Mouse (Mus musculus) heart, embryonic 15.5 days (tissue): ENCODE data around the gene Ptk6. TPM values are rescaled to one million over a fixed set of nuclear protein-coding genes. Genes with fewer than 3 reads are reported as not detected.

ENCODE experiments used
- ATAC-seq: fragments of 200-750 bp; cut with Nextera tagmentation; replicated peaks from 2 replicates; pipeline ENCODE4 v1.8.0; 2017; ENCODE audit warnings: low read depth, moderate TSS enrichment; ENCODE audit not compliant: insufficient number of reproducible peaks, insufficient read depth, low FRiP score
- H3K27ac ChIP-seq: fragments of 300-500 bp; sonication (generic); 2 replicates; pipeline ENCODE4 v1.5.1; 2015; ENCODE audit warnings: mild to moderate bottlenecking, inconsistent platforms
- H3K27me3 ChIP-seq: fragments of 300-500 bp; sonication (generic); 2 replicates; pipeline ENCODE4 v1.6.1; 2015; ENCODE audit warnings: inconsistent platforms
- H3K36me3 ChIP-seq: fragments of 300-500 bp; sonication (generic); 2 replicates; pipeline ENCODE4 v1.6.1; 2015; ENCODE audit warnings: mild to moderate bottlenecking, inconsistent platforms
- H3K4me1 ChIP-seq: fragments of 300-500 bp; sonication (generic); replicated peaks from 2 replicates; pipeline ENCODE4 v1.6.1; 2015; ENCODE audit warnings: inconsistent platforms
- H3K4me2 ChIP-seq: fragments of 300-500 bp; sonication (generic); 2 replicates; pipeline ENCODE4 v1.6.1; 2015; ENCODE audit warnings: inconsistent platforms, mild to moderate bottlenecking, moderate library complexity
- H3K4me3 ChIP-seq: fragments of 300-500 bp; sonication (generic); 2 replicates; pipeline ENCODE4 v1.5.1; 2015; ENCODE audit warnings: mild to moderate bottlenecking, inconsistent platforms
- H3K9ac ChIP-seq: fragments of 300-500 bp; sonication (generic); 2 replicates; pipeline ENCODE4 v1.6.1; 2015; ENCODE audit warnings: mild to moderate bottlenecking, inconsistent platforms
- H3K9me3 ChIP-seq: fragments of 300-500 bp; sonication (generic); replicated peaks from 2 replicates; pipeline ENCODE4 v1.6.1; 2016; ENCODE audit warnings: inconsistent platforms
- WGBS: fragments of 180-500 bp; shearing (Covaris S2); methylation state at CpG from one replicate; pipeline ENCODE4 v1.1.7; 2015; ENCODE audit warnings: mixed read lengths; 5-methylcytosine and 5-hydroxymethylcytosine counted together
- polyA plus RNA-seq: library from polyadenylated mRNA; unstranded; fragments of >200 nt; fragmentation: Nextera tagmentation; extraction: Ambion mirVana; gene quantifications from 2 replicates; pipeline ENCODE4 v1.2.1, GENCODE M21; 2015

Ptk6 gene
- polyA plus RNA-seq, 1 experiment from 2014 or later: 0.05 TPM

GRCm38 (mm10) chr2:181159771-181160170, 42.8 kb downstream of the Ptk6 start:
- peak overlapping the region; percentile 85 for H3K27ac ChIP-seq
- H3K36me3 ChIP-seq: no peaks in the 10 kb centered on the region
- peaks cover 24% of the 10 kb centered on the region for H3K27me3 ChIP-seq
- ATAC-seq: peak; percentile 68
- 0 out of 2 replicates have a peak overlapping the region, but pooled peaks have one; percentile 22 for H3K9ac ChIP-seq
- H3K4me2 ChIP-seq: peak overlapping the region; percentile 50
- no peaks in the 10 kb centered on the region for H3K9me3 ChIP-seq
- H3K4me3 ChIP-seq: no peak overlapping the region
- 2% methylated on average over 2 of the region's 2 CpGs for WGBS
- peaks cover 42% of the 10 kb centered on the region for H3K4me1 ChIP-seq

GRCm38 (mm10) chr2:181159091-181159514, 43.5 kb downstream of the Ptk6 start:
- H3K9me3 ChIP-seq: no peaks in the 10 kb centered on the region
- H3K27me3 ChIP-seq: peaks cover 25% of the 10 kb centered on the region
- peak overlapping the region; percentile 37; the same call in 1 of the 2 replicates for H3K9ac ChIP-seq
- no peaks in the 10 kb centered on the region for H3K36me3 ChIP-seq
- H3K27ac ChIP-seq: peak overlapping the region; percentile 85
- peaks cover 49% of the 10 kb centered on the region for H3K4me1 ChIP-seq
- peak; percentile 59; the same call in 1 of the 2 replicates for ATAC-seq
- H3K4me2 ChIP-seq: peak overlapping the region; percentile 50
- H3K4me3 ChIP-seq: 0 out of 2 replicates have a peak overlapping the region, but pooled peaks have one; percentile 7
- 33% methylated on average over 7 of the region's 7 CpGs for WGBS

- Histone ChIP-seq H3K27me3 (peaks cover 25% of the 10 kb centered on the region), H3K4me1 (peaks cover 54% of the 10 kb centered on the region), H3K27ac (peak overlapping the region; percentile 85), H3K4me3 (no peak overlapping the region), H3K9me3 (no peaks in the 10 kb centered on the region), H3K36me3 (peaks cover under 1% of the 10 kb centered on the region; the same call in 1 of the 2 replicates), H3K9ac (no peak overlapping the region), H3K4me2 (peak overlapping the region; percentile 50)
- 86% methylated on average over 2 of the region's 2 CpGs for WGBS
- ATAC-seq: no peak
These were observed 44.1 kb downstream of the Ptk6 start for GRCm38 (mm10) chr2:181158471-181158870.

- Histone ChIP-seq H3K9ac (no peak overlapping the region), H3K36me3 (peaks cover 7% of the 10 kb centered on the region; the same call in 1 of the 2 replicates), H3K27ac (peak overlapping the region; percentile 85), H3K9me3 (no peaks in the 10 kb centered on the region), H3K4me2 (no peak overlapping the region), H3K4me1 (peaks cover 59% of the 10 kb centered on the region), H3K27me3 (peaks cover 26% of the 10 kb centered on the region), H3K4me3 (no peak overlapping the region)
- 58% methylated on average over 6 of the region's 6 CpGs for WGBS
- ATAC-seq: no peak
These were observed 44.8 kb downstream of the Ptk6 start for GRCm38 (mm10) chr2:181157716-181158302.

- WGBS: 72% methylated on average over 4 of the region's 4 CpGs
- Histone ChIP-seq H3K27me3 (peaks cover 31% of the 10 kb centered on the region), H3K4me2 (peak overlapping the region; percentile 62), H3K27ac (peak overlapping the region; percentile 85), H3K9ac (peak overlapping the region; percentile 70), H3K36me3 (peaks cover 12% of the 10 kb centered on the region; the same call in 1 of the 2 replicates), H3K4me1 (peaks cover 59% of the 10 kb centered on the region), H3K9me3 (no peaks in the 10 kb centered on the region), H3K4me3 (peak overlapping the region; percentile 61)
- no peak for ATAC-seq
These were observed 45.4 kb downstream of the Ptk6 start for GRCm38 (mm10) chr2:181157180-181157579.

GRCm38 (mm10) chr2:181156248-181157121, 46.1 kb downstream of the Ptk6 start, which contains the start of gene Eef1a2:
TSS of gene Eef1a2 (minus strand) at chr2:181157014.
- 2% methylated on average over 55 of the region's 55 CpGs for WGBS
- H3K4me3 ChIP-seq: peak within 1 kb of the TSS; percentile 61
- peaks cover 12% of the 10 kb centered on the region; the same call in 1 of the 2 replicates for H3K36me3 ChIP-seq
- H3K27me3 ChIP-seq: peaks cover 34% of the 10 kb centered on the region
- no peaks in the 10 kb centered on the region for H3K9me3 ChIP-seq
- H3K4me2 ChIP-seq: peak within 1 kb of the TSS; percentile 62
- 0 out of 2 replicates have a peak, but pooled peaks have one; percentile 31 for ATAC-seq
- peak within 1 kb of the TSS; percentile 70 for H3K9ac ChIP-seq
- peak within 1 kb of the TSS; percentile 85 for H3K27ac ChIP-seq
- H3K4me1 ChIP-seq: peaks cover 59% of the 10 kb centered on the region

- H3K9ac ChIP-seq: peak overlapping the region; percentile 70
- peaks cover 34% of the 10 kb centered on the region for H3K27me3 ChIP-seq
- peak overlapping the region; percentile 62 for H3K4me2 ChIP-seq
- H3K4me3 ChIP-seq: peak overlapping the region; percentile 61
- ATAC-seq: no peak
- peak overlapping the region; percentile 85 for H3K27ac ChIP-seq
- H3K9me3 ChIP-seq: no peaks in the 10 kb centered on the region
- 48% methylated on average over 4 of the region's 4 CpGs for WGBS
- peaks cover 16% of the 10 kb centered on the region; the same call in 1 of the 2 replicates for H3K36me3 ChIP-seq
- peaks cover 59% of the 10 kb centered on the region for H3K4me1 ChIP-seq
These were observed 46.8 kb downstream of the Ptk6 start for GRCm38 (mm10) chr2:181155801-181156200.

GRCm38 (mm10) chr2:181154831-181155415, 47.7 kb downstream of the Ptk6 start:
- Histone ChIP-seq H3K4me1 (peaks cover 56% of the 10 kb centered on the region), H3K36me3 (peaks cover 24% of the 10 kb centered on the region; the same call in 1 of the 2 replicates), H3K27ac (peak overlapping the region; percentile 85), H3K4me2 (peak overlapping the region; percentile 62), H3K27me3 (peaks cover 34% of the 10 kb centered on the region), H3K9ac (peak overlapping the region; percentile 70), H3K4me3 (peak overlapping the region; percentile 61), H3K9me3 (no peaks in the 10 kb centered on the region)
- ATAC-seq: peak; percentile 41
- 58% methylated on average over 8 of the region's 8 CpGs for WGBS

GRCm38 (mm10) chr2:181154361-181154760, 48.2 kb downstream of the Ptk6 start:
- Histone ChIP-seq H3K4me2 (peak overlapping the region; percentile 62), H3K27me3 (peaks cover 40% of the 10 kb centered on the region), H3K36me3 (peaks cover 28% of the 10 kb centered on the region; the same call in 1 of the 2 replicates), H3K9me3 (no peaks in the 10 kb centered on the region), H3K4me3 (peak overlapping the region; percentile 61), H3K27ac (peak overlapping the region; percentile 85), H3K4me1 (peaks cover 52% of the 10 kb centered on the region), H3K9ac (no peak overlapping the region)
- no peak for ATAC-seq
- WGBS: 65% methylated on average over 3 of the region's 3 CpGs

GRCm38 (mm10) chr2:181153837-181154236, 48.8 kb downstream of the Ptk6 start:
- no peak overlapping the region for H3K9ac ChIP-seq
- H3K4me1 ChIP-seq: peaks cover 49% of the 10 kb centered on the region
- peaks cover 28% of the 10 kb centered on the region; the same call in 1 of the 2 replicates for H3K36me3 ChIP-seq
- peaks cover 45% of the 10 kb centered on the region for H3K27me3 ChIP-seq
- peak overlapping the region; percentile 62; the same call in 1 of the 2 replicates for H3K4me2 ChIP-seq
- H3K9me3 ChIP-seq: no peaks in the 10 kb centered on the region
- no peak for ATAC-seq
- H3K4me3 ChIP-seq: no peak overlapping the region
- 15% methylated on average over 1 of the region's 1 CpGs for WGBS
- no peak overlapping the region for H3K27ac ChIP-seq

- H3K4me1 ChIP-seq: peaks cover 49% of the 10 kb centered on the region
- no peak for ATAC-seq
- peaks cover 28% of the 10 kb centered on the region; the same call in 1 of the 2 replicates for H3K36me3 ChIP-seq
- no peak overlapping the region for H3K4me2 ChIP-seq
- no peak overlapping the region for H3K4me3 ChIP-seq
- 83% methylated on average over 1 of the region's 1 CpGs for WGBS
- H3K9me3 ChIP-seq: no peaks in the 10 kb centered on the region
- no peak overlapping the region for H3K9ac ChIP-seq
- H3K27me3 ChIP-seq: peaks cover 50% of the 10 kb centered on the region
- H3K27ac ChIP-seq: no peak overlapping the region
These were observed 49.5 kb downstream of the Ptk6 start for GRCm38 (mm10) chr2:181153131-181153530.
